Mouse (Mus musculus): ENCODE results near the gene Ptms. TPM values are rescaled to one million over a fixed set of nuclear protein-coding genes. Genes with fewer than 3 reads are reported as not detected.

Ptms gene
- polyA plus RNA-seq, 2 experiments = 306 to 1,126 TPM

DNA sequence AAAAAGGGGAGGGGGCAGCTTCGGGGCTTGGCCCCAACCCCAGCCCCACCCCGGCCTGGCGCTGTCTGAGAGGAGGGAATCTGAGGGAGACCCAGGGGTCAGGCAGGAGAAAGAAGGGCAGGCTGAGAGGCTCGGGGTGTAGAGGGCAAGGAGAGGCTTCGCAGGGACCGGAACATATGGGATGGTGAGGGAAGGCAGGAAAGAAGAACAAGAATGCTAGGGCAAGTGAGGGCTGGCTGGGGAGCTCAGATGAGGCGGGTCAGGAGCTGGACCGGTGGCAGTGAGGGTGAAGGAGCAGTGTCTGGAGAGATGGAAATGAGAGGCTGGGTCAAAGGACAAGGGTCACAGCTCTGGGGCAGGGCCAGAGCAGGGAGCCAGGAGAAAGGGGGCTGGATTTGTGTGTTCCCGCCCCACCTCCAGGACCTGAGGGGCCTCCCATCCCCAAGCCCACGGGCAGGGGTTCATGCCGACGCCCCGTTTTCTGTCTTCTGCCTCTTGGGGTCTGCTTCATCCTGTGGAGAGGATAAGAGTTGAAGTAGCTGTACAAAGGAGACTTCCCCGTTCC is 6.1 kb downstream of the Ptms start:
- Histone ChIP-seq H3K27me3 (ENCODE audit: control insufficient read depth, insufficient read depth, low read length) (no peaks in the 10 kb centered on the region), H3K9me3 (ENCODE audit: control insufficient read depth, low read length) (no peaks in the 10 kb centered on the region), H3K36me3 (ENCODE audit: control insufficient read depth, insufficient read depth, low read length) (peaks cover 26% of the 10 kb centered on the region), H3K27ac (replicated peaks; ENCODE audit: low read depth, low read length) (no peak overlapping the region), H3K4me1 (ENCODE audit: control insufficient read depth, insufficient read depth, low read length) (peaks cover 27% of the 10 kb centered on the region), H3K4me2 (replicated peaks; ENCODE audit: low read depth, low read length, severe bottlenecking) (no peak overlapping the region), H3K9ac (ENCODE audit: low read depth, low read length, severe bottlenecking) (no peak overlapping the region), H3K4me3 (replicated peaks; ENCODE audit: low read length) (no peak overlapping the region)
- DNase-seq (ENCODE audit: low spot score) (no peak), ATAC-seq (ENCODE audit: low FRiP score, low read depth) (no peak)
- 77% methylated on average over 10 of the region's 14 CpGs for WGBS
- no peak for TF ChIP-seq POLR2A (IDR thresholded peaks at IDR 0.05; ENCODE audit: borderline replicate concordance, extremely low read depth, insufficient read depth, insufficient read length)

DNA sequence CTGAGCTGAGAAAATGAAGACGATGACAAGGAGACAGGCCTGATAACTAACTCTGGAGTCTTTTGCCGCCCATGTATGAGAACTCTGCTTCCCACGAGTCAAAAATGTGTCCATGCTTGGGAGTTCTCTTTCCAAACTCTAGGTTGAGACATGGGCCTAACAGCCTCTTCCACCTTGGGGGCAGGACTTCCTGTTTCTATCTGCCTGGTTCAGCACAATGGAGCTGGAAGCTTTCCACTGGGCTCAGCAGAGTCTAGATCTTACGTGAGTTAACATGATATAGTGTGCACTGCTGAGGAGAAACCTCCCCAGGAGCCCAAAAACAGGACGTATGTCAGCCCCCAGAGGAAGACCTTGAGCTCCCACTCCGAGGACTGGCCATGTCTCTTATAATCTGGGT is 6.7 kb downstream of the Ptms start:
- 76% methylated on average over 6 of the region's 6 CpGs for WGBS
- DNase-seq (ENCODE audit: low spot score) = no peak
- H3K36me3 ChIP-seq (ENCODE audit: control insufficient read depth, insufficient read depth, low read length) = peaks cover 26% of the 10 kb centered on the region
- H3K4me1 ChIP-seq (ENCODE audit: control insufficient read depth, insufficient read depth, low read length) = peaks cover 21% of the 10 kb centered on the region
- H3K9me3 ChIP-seq (ENCODE audit: control insufficient read depth, low read length) = no peaks in the 10 kb centered on the region
- no peak overlapping the region for H3K4me2 ChIP-seq (replicated peaks; ENCODE audit: low read depth, low read length, severe bottlenecking)
- no peaks in the 10 kb centered on the region for H3K27me3 ChIP-seq (ENCODE audit: control insufficient read depth, insufficient read depth, low read length)
- TF ChIP-seq POLR2A (IDR thresholded peaks at IDR 0.05; ENCODE audit: borderline replicate concordance, extremely low read depth, insufficient read depth, insufficient read length) = no peak
- no peak overlapping the region for H3K27ac ChIP-seq (replicated peaks; ENCODE audit: low read depth, low read length)
- no peak overlapping the region for H3K9ac ChIP-seq (ENCODE audit: low read depth, low read length, severe bottlenecking)
- H3K4me3 ChIP-seq (replicated peaks; ENCODE audit: low read length) = no peak overlapping the region
- no peak for ATAC-seq (ENCODE audit: low FRiP score, low read depth)

DNA sequence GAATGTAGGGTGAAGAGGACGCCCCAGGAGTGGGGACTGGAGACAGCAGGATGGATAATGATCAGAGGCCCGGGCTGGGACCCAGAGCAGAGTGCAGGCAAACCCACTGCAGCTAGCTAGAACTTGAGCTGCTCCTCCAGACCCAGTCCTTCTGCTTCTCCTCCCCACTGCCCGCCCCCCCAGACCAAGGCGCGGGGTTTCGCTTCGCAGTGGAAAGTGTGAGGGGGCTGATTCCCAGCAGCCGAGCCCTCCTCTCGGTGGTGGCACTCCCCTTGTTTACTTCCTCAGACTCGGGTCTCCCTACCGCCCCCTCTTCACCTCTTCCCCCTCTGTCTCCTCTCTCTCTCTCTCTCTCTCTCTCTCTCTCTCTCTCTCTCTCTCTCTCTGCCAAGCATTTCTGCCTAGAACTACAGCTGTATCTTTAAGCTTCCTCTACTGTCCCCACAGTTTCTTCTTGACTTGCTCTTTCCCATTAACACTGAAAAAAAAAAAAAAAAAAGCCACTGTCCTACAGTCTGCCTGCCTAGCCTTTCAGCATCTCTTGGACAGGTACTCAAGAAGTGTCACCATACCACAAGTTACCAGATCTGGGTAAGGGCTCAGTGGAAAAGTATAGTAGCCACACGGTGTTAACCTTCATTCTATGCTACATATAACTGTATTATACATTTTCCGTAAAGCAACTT is 8.2 kb downstream of the Ptms start, which contains the start of gene Lag3:
Gene Lag3 (minus strand): TSS at position 173 of the 686 bp plus-strand sequence.
- peaks cover 26% of the 10 kb centered on the region for H3K36me3 ChIP-seq (ENCODE audit: control insufficient read depth, insufficient read depth, low read length)
- H3K27ac ChIP-seq (replicated peaks; ENCODE audit: low read depth, low read length) = no peak within 1 kb of the TSS; the same call in 1 of the 2 replicates
- no peak within 1 kb of the TSS for H3K4me3 ChIP-seq (replicated peaks; ENCODE audit: low read length)
- DNase-seq (ENCODE audit: low spot score) (no peak), ATAC-seq (ENCODE audit: low FRiP score, low read depth) (no peak; the same call in 1 of the 2 replicates)
- peaks cover 18% of the 10 kb centered on the region for H3K4me1 ChIP-seq (ENCODE audit: control insufficient read depth, insufficient read depth, low read length)
- WGBS = 20% methylated on average over 11 of the region's 13 CpGs
- TF ChIP-seq POLR2A (IDR thresholded peaks at IDR 0.05; ENCODE audit: borderline replicate concordance, extremely low read depth, insufficient read depth, insufficient read length) = no peak
- H3K9ac ChIP-seq (ENCODE audit: low read depth, low read length, severe bottlenecking) = peak within 1 kb of the TSS; percentile 40
- no peaks in the 10 kb centered on the region for H3K27me3 ChIP-seq (ENCODE audit: control insufficient read depth, insufficient read depth, low read length)
- peak within 1 kb of the TSS; percentile 29; the same call in 1 of the 2 replicates for H3K4me2 ChIP-seq (replicated peaks; ENCODE audit: low read depth, low read length, severe bottlenecking)
- H3K9me3 ChIP-seq (ENCODE audit: control insufficient read depth, low read length) = no peaks in the 10 kb centered on the region

DNA sequence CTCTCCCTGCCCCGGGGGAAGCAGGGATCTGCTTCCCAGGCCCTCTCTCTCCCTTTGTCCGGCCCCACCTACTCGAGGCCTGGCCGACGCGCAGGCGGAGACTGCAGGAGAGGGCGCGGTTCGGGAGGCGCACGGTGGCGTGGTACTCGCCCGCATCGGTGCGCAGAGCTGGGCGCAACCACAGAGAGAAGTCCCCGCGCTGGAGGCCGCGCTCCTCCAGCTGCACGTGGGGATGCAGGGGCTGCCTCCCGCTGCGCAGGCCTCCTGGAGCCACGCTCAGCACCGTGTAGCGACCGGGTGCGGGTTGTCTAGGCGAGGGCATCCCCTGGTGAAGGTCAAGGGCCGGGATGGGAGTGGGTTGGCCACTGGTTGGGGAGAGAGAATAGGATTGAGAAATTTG is 9.9 kb downstream of the Ptms start:
- Histone ChIP-seq H3K9me3 (ENCODE audit: control insufficient read depth, low read length) (no peaks in the 10 kb centered on the region), H3K36me3 (ENCODE audit: control insufficient read depth, insufficient read depth, low read length) (peaks cover 26% of the 10 kb centered on the region), H3K4me2 (replicated peaks; ENCODE audit: low read depth, low read length, severe bottlenecking) (peak overlapping the region; percentile 43), H3K27ac (replicated peaks; ENCODE audit: low read depth, low read length) (no peak overlapping the region), H3K4me3 (replicated peaks; ENCODE audit: low read length) (peak overlapping the region; percentile 13), H3K27me3 (ENCODE audit: control insufficient read depth, insufficient read depth, low read length) (no peaks in the 10 kb centered on the region), H3K9ac (ENCODE audit: low read depth, low read length, severe bottlenecking) (peak overlapping the region; percentile 38), H3K4me1 (ENCODE audit: control insufficient read depth, insufficient read depth, low read length) (peaks cover 15% of the 10 kb centered on the region)
- DNase-seq (ENCODE audit: low spot score) = no peak
- WGBS = 5% methylated on average over 28 of the region's 32 CpGs
- ATAC-seq (ENCODE audit: low FRiP score, low read depth) = no peak
- 0 out of 2 replicates have a peak, but pooled peaks have one; percentile 18 for TF ChIP-seq POLR2A (IDR thresholded peaks at IDR 0.05; ENCODE audit: borderline replicate concordance, extremely low read depth, insufficient read depth, insufficient read length)

DNA sequence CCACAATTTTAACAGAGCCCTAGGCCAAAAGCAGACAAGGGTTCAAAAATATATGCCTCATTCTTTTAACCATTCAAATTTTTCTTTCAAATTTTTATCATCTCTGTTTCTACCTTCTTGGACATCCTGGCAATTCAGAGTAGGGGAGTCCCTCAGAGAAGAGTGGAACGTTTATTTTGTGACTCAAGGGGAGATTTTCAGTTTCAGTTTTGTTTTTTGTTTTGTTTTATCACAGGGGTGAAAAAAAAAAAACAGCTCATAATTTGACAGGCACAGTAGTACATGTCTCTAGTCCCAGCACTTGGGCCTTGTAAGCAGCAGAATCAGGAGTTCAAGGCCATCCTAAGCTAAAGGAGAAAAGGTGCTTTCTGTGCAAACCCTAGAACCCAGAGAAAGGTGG is 12.1 kb downstream of the Ptms start:
- no peak overlapping the region for H3K9ac ChIP-seq (ENCODE audit: low read depth, low read length, severe bottlenecking)
- no peak for TF ChIP-seq POLR2A (IDR thresholded peaks at IDR 0.05; ENCODE audit: borderline replicate concordance, extremely low read depth, insufficient read depth, insufficient read length)
- peaks cover 4% of the 10 kb centered on the region; the same call in 1 of the 2 replicates for H3K36me3 ChIP-seq (ENCODE audit: control insufficient read depth, insufficient read depth, low read length)
- H3K9me3 ChIP-seq (ENCODE audit: control insufficient read depth, low read length) = no peaks in the 10 kb centered on the region
- H3K27me3 ChIP-seq (ENCODE audit: control insufficient read depth, insufficient read depth, low read length) = no peaks in the 10 kb centered on the region
- ATAC-seq (ENCODE audit: low FRiP score, low read depth) (no peak), DNase-seq (ENCODE audit: low spot score) (no peak)
- no peak overlapping the region for H3K4me2 ChIP-seq (replicated peaks; ENCODE audit: low read depth, low read length, severe bottlenecking)
- H3K27ac ChIP-seq (replicated peaks; ENCODE audit: low read depth, low read length) = no peak overlapping the region
- H3K4me1 ChIP-seq (ENCODE audit: control insufficient read depth, insufficient read depth, low read length) = peaks cover 20% of the 10 kb centered on the region
- WGBS = 75% methylated on average over 1 of the region's 1 CpGs
- H3K4me3 ChIP-seq (replicated peaks; ENCODE audit: low read length) = no peak overlapping the region
